Mouse (Mus musculus) neural tube, embryonic 13.5 days (tissue): ENCODE data around the gene Hs3st5. TPM values are rescaled to one million over a fixed set of nuclear protein-coding genes. Genes with fewer than 3 reads are reported as not detected.

Experiments used
- ATAC-seq: fragments of 200-750 bp; cut with Nextera tagmentation; 2 replicates; pipeline ENCODE4 v1.8.0; 2017; ENCODE audit warnings: low read depth, mild to moderate bottlenecking, moderate TSS enrichment, moderate library complexity
- H3K27ac ChIP-seq: fragments of 300-500 bp; sonication (generic); replicated peaks from 2 replicates; pipeline ENCODE4 v1.5.1; 2015; ENCODE audit warnings: moderate library complexity, mild to moderate bottlenecking, inconsistent platforms
- H3K27me3 ChIP-seq: fragments of 300-500 bp; sonication (generic); 2 replicates; pipeline ENCODE4 v1.6.1; 2015; ENCODE audit warnings: mild to moderate bottlenecking, inconsistent platforms
- H3K36me3 ChIP-seq: fragments of 300-500 bp; sonication (generic); 2 replicates; pipeline ENCODE4 v1.6.1; 2015; ENCODE audit warnings: mild to moderate bottlenecking, inconsistent platforms
- H3K4me1 ChIP-seq: fragments of 300-500 bp; sonication (generic); replicated peaks from 2 replicates; pipeline ENCODE4 v1.6.1; 2015; ENCODE audit warnings: inconsistent platforms
- H3K4me2 ChIP-seq: fragments of 300-500 bp; sonication (generic); 2 replicates; pipeline ENCODE4 v1.6.1; 2015; ENCODE audit warnings: inconsistent platforms, mild to moderate bottlenecking, moderate library complexity
- H3K4me3 ChIP-seq: fragments of 300-500 bp; sonication (generic); 2 replicates; pipeline ENCODE4 v1.5.1; 2015; ENCODE audit warnings: mild to moderate bottlenecking, inconsistent platforms
- H3K9ac ChIP-seq: fragments of 300-500 bp; sonication (generic); 2 replicates; pipeline ENCODE4 v1.6.1; 2015; ENCODE audit warnings: moderate library complexity, mild to moderate bottlenecking, inconsistent platforms
- H3K9me3 ChIP-seq: fragments of 300-500 bp; sonication (generic); 2 replicates; pipeline ENCODE4 v1.6.1; 2016; ENCODE audit warnings: inconsistent platforms
- WGBS: fragments of 180-500 bp; shearing (Covaris S2); methylation state at CpG from one replicate; pipeline ENCODE4 v1.1.7; 2015; 5-methylcytosine and 5-hydroxymethylcytosine counted together
- polyA plus RNA-seq: library from polyadenylated mRNA; unstranded; fragments of >200 nt; fragmentation: Nextera tagmentation; extraction: Ambion mirVana; gene quantifications from 2 replicates; pipeline ENCODE4 v1.2.1, GENCODE M21; 2015

Gene Hs3st5
- polyA plus RNA-seq, 1 experiment from 2014 or later = 26.4 TPM

GRCm38 (mm10) chr10:36818867-36819266 lies 312.3 kb downstream of the Hs3st5 start:
- H3K4me3 ChIP-seq = no peak overlapping the region
- H3K4me2 ChIP-seq = no peak overlapping the region
- H3K9ac ChIP-seq = no peak overlapping the region
- no peaks in the 10 kb centered on the region for H3K9me3 ChIP-seq
- ATAC-seq = no peak
- no peaks in the 10 kb centered on the region for H3K4me1 ChIP-seq
- no peaks in the 10 kb centered on the region for H3K36me3 ChIP-seq
- no peak overlapping the region for H3K27ac ChIP-seq
- H3K27me3 ChIP-seq = no peaks in the 10 kb centered on the region

- Histone ChIP-seq H3K9me3 (no peaks in the 10 kb centered on the region), H3K27me3 (no peaks in the 10 kb centered on the region), H3K4me3 (no peak overlapping the region), H3K27ac (no peak overlapping the region), H3K9ac (no peak overlapping the region), H3K4me2 (no peak overlapping the region), H3K36me3 (no peaks in the 10 kb centered on the region), H3K4me1 (peaks cover 5% of the 10 kb centered on the region)
- ATAC-seq = no peak
- WGBS = 78% methylated on average over 3 of the region's 3 CpGs
Measured at GRCm38 (mm10) chr10:36829079-36829478, 322.5 kb downstream of the Hs3st5 start.

GRCm38 (mm10) chr10:36832204-36832603 lies 325.6 kb downstream of the Hs3st5 start:
- H3K9me3 ChIP-seq = no peaks in the 10 kb centered on the region
- no peak overlapping the region for H3K9ac ChIP-seq
- no peak overlapping the region for H3K27ac ChIP-seq
- H3K27me3 ChIP-seq = no peaks in the 10 kb centered on the region
- no peaks in the 10 kb centered on the region for H3K36me3 ChIP-seq
- H3K4me1 ChIP-seq = peaks cover 5% of the 10 kb centered on the region
- H3K4me3 ChIP-seq = no peak overlapping the region
- H3K4me2 ChIP-seq = no peak overlapping the region
- ATAC-seq = peak; percentile 59
- 56% methylated on average over 3 of the region's 3 CpGs for WGBS

GRCm38 (mm10) chr10:36834224-36834623 lies 327.6 kb downstream of the Hs3st5 start:
- Histone ChIP-seq H3K4me1 (peaks cover 5% of the 10 kb centered on the region), H3K4me3 (no peak overlapping the region), H3K9me3 (no peaks in the 10 kb centered on the region), H3K4me2 (no peak overlapping the region), H3K36me3 (no peaks in the 10 kb centered on the region), H3K27ac (no peak overlapping the region), H3K9ac (no peak overlapping the region), H3K27me3 (no peaks in the 10 kb centered on the region)
- WGBS = 14% methylated on average over 5 of the region's 5 CpGs
- no peak for ATAC-seq

GRCm38 (mm10) chr10:36835836-36836516 lies 329.4 kb downstream of the Hs3st5 start:
- no peak overlapping the region for H3K4me3 ChIP-seq
- no peak overlapping the region for H3K4me2 ChIP-seq
- H3K4me1 ChIP-seq = peaks cover 5% of the 10 kb centered on the region
- H3K36me3 ChIP-seq = no peaks in the 10 kb centered on the region
- ATAC-seq = no peak
- no peak overlapping the region for H3K27ac ChIP-seq
- H3K9ac ChIP-seq = no peak overlapping the region
- WGBS = 70% methylated on average over 5 of the region's 5 CpGs
- H3K9me3 ChIP-seq = no peaks in the 10 kb centered on the region
- no peaks in the 10 kb centered on the region for H3K27me3 ChIP-seq

- no peak for ATAC-seq
- no peaks in the 10 kb centered on the region for H3K4me1 ChIP-seq
- no peaks in the 10 kb centered on the region for H3K9me3 ChIP-seq
- no peaks in the 10 kb centered on the region for H3K36me3 ChIP-seq
- no peak overlapping the region for H3K9ac ChIP-seq
- no peak overlapping the region for H3K4me3 ChIP-seq
- H3K27ac ChIP-seq = no peak overlapping the region
- no peak overlapping the region for H3K4me2 ChIP-seq
- H3K27me3 ChIP-seq = no peaks in the 10 kb centered on the region
- WGBS = 88% methylated on average over 3 of the region's 3 CpGs
Measured at GRCm38 (mm10) chr10:36850231-36850630, 343.6 kb downstream of the Hs3st5 start.

GRCm38 (mm10) chr10:36862127-36862895 lies 355.7 kb downstream of the Hs3st5 start:
- no peaks in the 10 kb centered on the region for H3K36me3 ChIP-seq
- no peak overlapping the region for H3K9ac ChIP-seq
- H3K27ac ChIP-seq = no peak overlapping the region
- no peak overlapping the region for H3K4me3 ChIP-seq
- H3K27me3 ChIP-seq = no peaks in the 10 kb centered on the region
- no peak overlapping the region for H3K4me2 ChIP-seq
- no peaks in the 10 kb centered on the region for H3K9me3 ChIP-seq
- no peaks in the 10 kb centered on the region for H3K4me1 ChIP-seq
- WGBS = 89% methylated on average over 2 of the region's 2 CpGs
- ATAC-seq = no peak
